Mouse (Mus musculus) thymus, adult 2 months (tissue): ENCODE measurements at regions not wholly inside any gene's neighbourhood (a gene's known extent, or its start where the extent isn't known, plus 50 kb on each side); places are given as distances from the start of the nearest gene placed in this dataset.

ENCODE experiments used
- CTCF ChIP-seq: fragments of 200-500 bp; IDR thresholded peaks from 2 replicates; pipeline ENCODE4 v1.5.1; 2012; ENCODE audit warnings: mild to moderate bottlenecking, control low read depth, low read length, moderate library complexity, borderline replicate concordance; ENCODE audit not compliant: control insufficient read depth, poor library complexity, insufficient read depth; ENCODE audit errors: extremely low read depth
- POLR2A ChIP-seq: fragments of 200-500 bp; IDR thresholded peaks from 2 replicates; pipeline ENCODE4 v1.6.1; 2012; ENCODE audit warnings: mild to moderate bottlenecking, low read length, control low read depth, moderate library complexity; ENCODE audit not compliant: control insufficient read depth, poor library complexity, insufficient read depth; ENCODE audit errors: extremely low read depth

- no peak for TF ChIP-seq POLR2A
- TF ChIP-seq CTCF: no peak
Observed at GRCm38 (mm10) chr12:16232051-16232450, 378.7 kb downstream of the Lpin1 start.
